Mouse (Mus musculus): ENCODE results near the gene Ank3. TPM values are rescaled to one million over a fixed set of nuclear protein-coding genes. Genes with fewer than 3 reads are reported as not detected.
A peak's percentile ranks its signal among the peaks of the same experiment; 100 is the strongest.

Gene Ank3
- polyA plus RNA-seq, 1 experiment from 2014 or later: 24.5 TPM

DNA sequence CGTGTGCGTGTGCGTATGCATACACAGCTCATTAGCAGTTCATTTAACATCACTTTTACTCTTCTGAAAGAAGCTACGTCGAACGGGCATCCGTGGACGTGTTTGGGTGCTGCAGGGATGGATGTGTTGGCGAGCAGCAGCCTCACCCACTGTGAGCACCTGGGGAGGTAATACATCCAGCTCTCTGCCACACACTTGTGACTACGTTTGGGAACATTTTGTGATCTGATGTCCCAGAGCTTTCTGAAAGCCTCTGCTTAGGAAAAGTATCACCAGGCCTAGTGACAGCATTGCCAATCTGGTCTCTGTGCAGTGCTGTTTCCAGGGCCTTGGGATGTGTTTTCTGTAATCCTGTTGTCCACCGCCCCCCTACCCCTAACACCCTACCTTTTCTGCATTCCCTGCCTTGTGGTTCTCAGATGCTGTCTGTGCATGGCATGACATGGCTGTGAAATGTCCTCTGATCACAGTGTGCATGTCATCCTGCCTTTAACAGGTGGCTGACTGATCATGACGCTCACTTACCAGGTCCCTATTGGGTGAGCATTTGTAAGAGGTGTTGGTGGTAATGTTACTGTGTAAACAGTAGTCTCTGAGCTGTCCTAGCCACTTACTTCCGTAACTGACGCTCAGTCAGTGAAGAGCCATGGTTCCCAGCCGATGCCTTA, 178.6 kb downstream of the Ank3 start:
- no peak overlapping the region for H3K9ac ChIP-seq (replicated peaks; ENCODE audit: low read depth)
- no peaks in the 10 kb centered on the region for H3K9me3 ChIP-seq (ENCODE audit: low read length)
- H3K27me3 ChIP-seq (replicated peaks; ENCODE audit: insufficient read depth, low read length): 0 out of 2 replicates have a peak, but pooled peaks cover 3% of the 10 kb centered on the region
- no peaks in the 10 kb centered on the region for H3K36me3 ChIP-seq (ENCODE audit: insufficient read depth, low read length)
- H3K4me3 ChIP-seq (ENCODE audit: low read depth, low read length): no peak overlapping the region
- DNase-seq (ENCODE audit: low spot score) (peak; percentile 10), ATAC-seq (peak; percentile 50)
- peaks cover 4% of the 10 kb centered on the region; the same call in 1 of the 2 replicates for H3K4me1 ChIP-seq (ENCODE audit: insufficient read depth, low read depth, low read length)
- no peak overlapping the region for H3K27ac ChIP-seq (ENCODE audit: low read length)
- 54% methylated on average over 15 of the region's 15 CpGs for WGBS
- TF ChIP-seq CTCF (IDR thresholded peaks at IDR 0.05): no peak
- TF ChIP-seq EP300 (IDR thresholded peaks at IDR 0.05): no peak
- H3K4me2 ChIP-seq (replicated peaks; ENCODE audit: low read depth, low read length): no peak overlapping the region

DNA sequence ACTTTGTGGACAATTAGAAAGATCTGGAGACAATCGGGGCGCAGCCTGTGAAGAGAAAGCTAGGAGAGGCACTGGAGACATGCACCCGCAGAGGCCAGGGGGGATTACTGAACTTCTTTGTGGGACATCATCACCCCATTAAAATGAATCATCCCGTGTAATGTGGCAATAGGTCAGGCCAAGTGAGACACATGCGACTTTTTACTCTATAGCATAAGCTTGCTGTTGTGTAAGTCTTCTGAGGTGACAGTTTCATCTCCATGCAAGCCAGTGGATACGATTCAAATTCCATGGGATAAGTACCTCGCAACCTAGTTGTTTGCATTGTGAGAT, 179.1 kb downstream of the Ank3 start:
- peak; percentile 27 for ATAC-seq
- WGBS: 56% methylated on average over 7 of the region's 7 CpGs
- no peak overlapping the region for H3K27ac ChIP-seq (ENCODE audit: low read length)
- H3K4me2 ChIP-seq (replicated peaks; ENCODE audit: low read depth, low read length): no peak overlapping the region
- H3K27me3 ChIP-seq (replicated peaks; ENCODE audit: insufficient read depth, low read length): 0 out of 2 replicates have a peak, but pooled peaks cover 3% of the 10 kb centered on the region
- no peak overlapping the region for H3K9ac ChIP-seq (replicated peaks; ENCODE audit: low read depth)
- H3K4me1 ChIP-seq (ENCODE audit: insufficient read depth, low read depth, low read length): peaks cover 4% of the 10 kb centered on the region; the same call in 1 of the 2 replicates
- no peaks in the 10 kb centered on the region for H3K9me3 ChIP-seq (ENCODE audit: low read length)
- DNase-seq (ENCODE audit: low spot score): peak; percentile 40
- no peak for TF ChIP-seq CTCF (IDR thresholded peaks at IDR 0.05)
- TF ChIP-seq EP300 (IDR thresholded peaks at IDR 0.05): no peak
- no peaks in the 10 kb centered on the region for H3K36me3 ChIP-seq (ENCODE audit: insufficient read depth, low read length)
- no peak overlapping the region for H3K4me3 ChIP-seq (ENCODE audit: low read depth, low read length)

DNA sequence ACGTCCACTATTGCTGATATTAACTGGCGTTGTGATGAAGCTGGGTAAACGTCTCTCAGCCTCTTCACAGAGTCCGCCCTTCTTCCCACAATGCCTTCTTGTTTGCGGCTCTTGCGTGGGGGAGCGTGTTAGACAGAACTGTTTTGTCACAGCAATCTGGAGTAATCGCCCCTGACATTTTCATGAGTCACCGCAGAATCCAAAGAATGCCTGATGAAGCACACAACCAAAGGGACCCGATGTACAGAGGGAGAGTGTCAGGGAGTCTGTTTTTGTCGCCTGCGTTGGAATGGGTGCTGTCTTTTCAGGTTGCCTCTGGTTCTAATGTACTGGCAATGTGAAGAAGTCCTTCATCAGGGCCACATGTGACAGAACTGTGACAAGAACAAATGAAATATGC, 181.0 kb downstream of the Ank3 start:
- Histone ChIP-seq H3K4me1 (ENCODE audit: insufficient read depth, low read depth, low read length) (peaks cover 4% of the 10 kb centered on the region; the same call in 1 of the 2 replicates), H3K9ac (replicated peaks; ENCODE audit: low read depth) (no peak overlapping the region), H3K27me3 (replicated peaks; ENCODE audit: insufficient read depth, low read length) (no peaks in the 10 kb centered on the region), H3K4me2 (replicated peaks; ENCODE audit: low read depth, low read length) (no peak overlapping the region), H3K9me3 (ENCODE audit: low read length) (no peaks in the 10 kb centered on the region), H3K36me3 (ENCODE audit: insufficient read depth, low read length) (no peaks in the 10 kb centered on the region), H3K4me3 (ENCODE audit: low read depth, low read length) (no peak overlapping the region), H3K27ac (ENCODE audit: low read length) (no peak overlapping the region)
- peak; percentile 47; the same call in 1 of the 2 replicates for ATAC-seq
- peak; percentile 63; the same call in 1 of the 2 replicates for TF ChIP-seq EP300 (IDR thresholded peaks at IDR 0.05)
- TF ChIP-seq CTCF (IDR thresholded peaks at IDR 0.05): no peak
- 63% methylated on average over 12 of the region's 12 CpGs for WGBS
- peak; percentile 13 for DNase-seq (ENCODE audit: low spot score)

DNA sequence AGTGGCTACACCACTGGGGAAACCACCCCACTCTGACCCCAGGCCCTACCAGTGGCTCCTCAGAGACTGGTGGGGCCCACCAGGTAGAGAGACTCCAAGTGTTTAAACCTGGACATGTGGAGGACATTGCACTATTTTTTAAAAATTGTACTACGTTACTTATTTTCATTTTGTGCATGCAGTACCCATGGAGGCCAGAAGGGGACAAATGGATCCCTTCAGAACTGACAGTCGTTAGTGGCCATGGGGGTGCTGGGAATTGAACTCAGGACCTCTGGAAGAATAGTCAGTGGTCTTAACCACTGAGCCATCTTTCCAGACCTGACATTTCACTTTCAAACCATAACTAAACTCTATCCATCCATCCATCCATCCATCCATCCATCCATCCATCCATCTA, 183.0 kb downstream of the Ank3 start:
- WGBS: 90% methylated on average over 2 of the region's 2 CpGs
- peaks cover 4% of the 10 kb centered on the region; the same call in 1 of the 2 replicates for H3K4me1 ChIP-seq (ENCODE audit: insufficient read depth, low read depth, low read length)
- ATAC-seq: no peak
- no peak overlapping the region for H3K4me2 ChIP-seq (replicated peaks; ENCODE audit: low read depth, low read length)
- H3K9ac ChIP-seq (replicated peaks; ENCODE audit: low read depth): no peak overlapping the region
- TF ChIP-seq EP300 (IDR thresholded peaks at IDR 0.05) (no peak), CTCF (IDR thresholded peaks at IDR 0.05) (peak; percentile 9; the same call in 1 of the 2 replicates)
- no peaks in the 10 kb centered on the region for H3K27me3 ChIP-seq (replicated peaks; ENCODE audit: insufficient read depth, low read length)
- no peak overlapping the region for H3K27ac ChIP-seq (ENCODE audit: low read length)
- no peak for DNase-seq (ENCODE audit: low spot score)
- no peaks in the 10 kb centered on the region for H3K36me3 ChIP-seq (ENCODE audit: insufficient read depth, low read length)
- no peaks in the 10 kb centered on the region for H3K9me3 ChIP-seq (ENCODE audit: low read length)
- H3K4me3 ChIP-seq (ENCODE audit: low read depth, low read length): no peak overlapping the region

DNA sequence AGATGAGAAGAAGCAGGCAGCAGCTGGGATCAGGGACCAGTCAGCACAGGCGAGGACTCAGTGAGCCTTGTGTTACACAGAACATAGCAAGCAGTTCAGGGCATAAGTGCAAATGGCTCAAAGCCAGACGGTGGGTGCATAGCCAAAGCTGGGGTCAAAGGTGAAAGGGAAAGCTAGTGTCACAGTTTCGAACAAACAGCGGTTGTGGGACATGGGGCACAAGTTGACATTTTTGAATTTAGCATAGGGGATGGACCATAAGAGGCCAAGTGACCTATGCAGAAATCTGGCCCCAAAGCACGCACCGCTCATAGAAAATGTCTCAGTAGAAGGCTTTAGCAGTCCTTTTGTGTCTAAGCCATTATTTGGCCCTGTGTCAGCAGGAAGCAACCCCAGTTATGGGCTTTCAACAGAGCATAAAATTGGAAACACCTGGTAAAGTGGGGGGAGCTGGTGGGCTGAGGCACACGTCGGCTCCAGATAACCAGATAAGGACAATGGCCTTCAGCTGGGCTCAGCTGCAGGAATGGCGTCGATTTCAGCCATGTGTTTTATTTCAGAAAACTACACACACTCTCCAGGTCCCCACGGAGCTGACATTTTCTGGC, 185.4 kb downstream of the Ank3 start:
- Histone ChIP-seq H3K36me3 (ENCODE audit: insufficient read depth, low read length) (no peaks in the 10 kb centered on the region), H3K4me2 (replicated peaks; ENCODE audit: low read depth, low read length) (no peak overlapping the region), H3K4me1 (ENCODE audit: insufficient read depth, low read depth, low read length) (no peaks in the 10 kb centered on the region), H3K27ac (ENCODE audit: low read length) (no peak overlapping the region), H3K4me3 (ENCODE audit: low read depth, low read length) (no peak overlapping the region), H3K27me3 (replicated peaks; ENCODE audit: insufficient read depth, low read length) (no peaks in the 10 kb centered on the region), H3K9me3 (ENCODE audit: low read length) (no peaks in the 10 kb centered on the region), H3K9ac (replicated peaks; ENCODE audit: low read depth) (no peak overlapping the region)
- TF ChIP-seq CTCF (IDR thresholded peaks at IDR 0.05) (no peak), EP300 (IDR thresholded peaks at IDR 0.05) (no peak)
- DNase-seq (ENCODE audit: low spot score) (peak; percentile 26), ATAC-seq (peak; percentile 60)
- WGBS: 31% methylated on average over 11 of the region's 11 CpGs

DNA sequence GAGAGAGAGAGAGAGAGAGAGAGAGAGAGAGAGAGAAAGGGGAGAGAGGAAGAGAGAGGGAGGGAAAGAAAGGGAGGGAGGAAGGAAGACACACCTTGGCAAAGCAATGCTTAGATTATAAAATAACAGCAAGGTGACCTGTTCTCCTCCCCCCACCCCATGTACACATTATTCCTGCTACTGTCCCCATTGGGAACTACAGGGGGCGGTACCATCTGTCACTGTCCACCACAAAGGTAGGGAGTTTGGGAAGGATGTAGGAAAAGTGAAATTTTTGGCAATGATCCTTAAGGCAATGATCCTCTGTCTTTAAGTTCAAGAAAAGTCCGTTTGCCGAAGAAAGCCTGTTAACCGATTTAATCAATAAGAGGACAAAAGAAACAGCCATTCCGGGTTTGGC, 186.0 kb downstream of the Ank3 start:
- no peaks in the 10 kb centered on the region for H3K4me1 ChIP-seq (ENCODE audit: insufficient read depth, low read depth, low read length)
- no peaks in the 10 kb centered on the region for H3K9me3 ChIP-seq (ENCODE audit: low read length)
- ATAC-seq: no peak
- H3K4me3 ChIP-seq (ENCODE audit: low read depth, low read length): no peak overlapping the region
- H3K36me3 ChIP-seq (ENCODE audit: insufficient read depth, low read length): no peaks in the 10 kb centered on the region
- no peak overlapping the region for H3K4me2 ChIP-seq (replicated peaks; ENCODE audit: low read depth, low read length)
- 80% methylated on average over 5 of the region's 5 CpGs for WGBS
- H3K9ac ChIP-seq (replicated peaks; ENCODE audit: low read depth): no peak overlapping the region
- H3K27ac ChIP-seq (ENCODE audit: low read length): no peak overlapping the region
- H3K27me3 ChIP-seq (replicated peaks; ENCODE audit: insufficient read depth, low read length): no peaks in the 10 kb centered on the region
- DNase-seq (ENCODE audit: low spot score): no peak
- TF ChIP-seq CTCF (IDR thresholded peaks at IDR 0.05) (no peak), EP300 (IDR thresholded peaks at IDR 0.05) (no peak)

Data from lung, postnatal 0 days (tissue).